Mouse (Mus musculus) B cell, adult 62 days (primary cell): ENCODE results near the gene Cxcl10. TPM values are rescaled to one million over a fixed set of nuclear protein-coding genes. Genes with fewer than 3 reads are reported as not detected.

Experiments used
- total RNA-seq: library from RNA; stranded (reverse); gene quantifications from 4 replicates; pipeline ENCODE4 v1.2.4, GENCODE M21; 2023

The Cxcl10 gene
- total RNA-seq = 0.24 to 2.3 TPM (median 0.98 TPM) in 3 of 4 replicates, not detected in the other

DNA sequence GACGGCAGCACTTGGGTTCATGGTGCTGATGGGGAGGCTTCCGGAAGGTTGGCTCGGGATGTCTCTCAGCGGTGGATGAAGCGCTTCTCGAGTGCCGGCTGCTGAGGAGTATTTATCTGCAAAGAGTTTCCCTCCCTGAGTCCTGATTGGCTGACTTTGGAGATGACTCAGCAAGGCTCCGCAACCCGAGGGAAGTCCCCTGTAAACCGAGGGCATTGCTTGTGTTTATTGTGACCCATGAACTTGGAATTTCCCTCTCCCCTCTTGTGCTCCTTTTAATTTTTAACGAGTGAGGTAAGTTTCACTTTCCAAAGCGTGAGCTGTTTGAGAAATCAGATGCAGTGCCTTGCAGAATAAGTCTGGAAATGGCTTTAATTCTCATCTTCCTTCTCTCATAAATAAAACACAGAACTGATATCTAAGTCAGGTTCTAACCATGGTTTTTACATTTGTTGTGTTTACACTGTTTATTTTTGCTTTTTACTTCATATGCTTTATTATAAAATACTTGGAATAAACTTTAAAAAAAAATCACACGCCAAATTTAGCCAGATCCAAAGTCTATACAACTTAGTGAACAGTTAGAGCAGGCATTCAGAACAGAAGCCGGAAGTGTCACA lies at the start of gene Cxcl10:
Gene Cxcl10 (minus strand): TSS at position 96 of the 620 bp plus-strand sequence.

GRCm38 (mm10) chr5:92331635-92332338 lies 16.9 kb downstream of the Cxcl10 start, which contains the start of gene Art3:
Art3 (plus strand) TSS chr5:92331827.

DNA sequence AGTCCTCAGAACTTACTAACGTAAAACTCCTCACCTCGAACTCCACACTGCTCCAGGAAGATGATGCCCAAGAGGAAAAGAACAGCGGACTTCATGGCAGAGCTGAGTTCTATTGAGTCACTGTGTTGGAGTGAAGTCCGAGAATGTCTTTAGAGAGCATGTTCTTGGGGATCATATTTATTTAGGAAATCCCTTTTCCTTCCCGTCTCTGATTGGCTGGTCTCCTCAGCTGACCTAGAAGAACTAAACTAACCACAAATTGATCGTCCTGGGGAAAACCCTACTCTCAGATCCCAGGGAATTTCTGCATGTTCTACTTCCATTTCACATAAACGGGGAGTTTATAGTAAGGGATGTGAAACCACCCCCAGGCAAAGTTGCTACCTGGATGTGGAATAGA lies 20.8 kb downstream of the Cxcl10 start, which contains the start of gene Cxcl9:
Gene Cxcl9 (minus strand): TSS at position 151 of the 400 bp plus-strand sequence.

DNA sequence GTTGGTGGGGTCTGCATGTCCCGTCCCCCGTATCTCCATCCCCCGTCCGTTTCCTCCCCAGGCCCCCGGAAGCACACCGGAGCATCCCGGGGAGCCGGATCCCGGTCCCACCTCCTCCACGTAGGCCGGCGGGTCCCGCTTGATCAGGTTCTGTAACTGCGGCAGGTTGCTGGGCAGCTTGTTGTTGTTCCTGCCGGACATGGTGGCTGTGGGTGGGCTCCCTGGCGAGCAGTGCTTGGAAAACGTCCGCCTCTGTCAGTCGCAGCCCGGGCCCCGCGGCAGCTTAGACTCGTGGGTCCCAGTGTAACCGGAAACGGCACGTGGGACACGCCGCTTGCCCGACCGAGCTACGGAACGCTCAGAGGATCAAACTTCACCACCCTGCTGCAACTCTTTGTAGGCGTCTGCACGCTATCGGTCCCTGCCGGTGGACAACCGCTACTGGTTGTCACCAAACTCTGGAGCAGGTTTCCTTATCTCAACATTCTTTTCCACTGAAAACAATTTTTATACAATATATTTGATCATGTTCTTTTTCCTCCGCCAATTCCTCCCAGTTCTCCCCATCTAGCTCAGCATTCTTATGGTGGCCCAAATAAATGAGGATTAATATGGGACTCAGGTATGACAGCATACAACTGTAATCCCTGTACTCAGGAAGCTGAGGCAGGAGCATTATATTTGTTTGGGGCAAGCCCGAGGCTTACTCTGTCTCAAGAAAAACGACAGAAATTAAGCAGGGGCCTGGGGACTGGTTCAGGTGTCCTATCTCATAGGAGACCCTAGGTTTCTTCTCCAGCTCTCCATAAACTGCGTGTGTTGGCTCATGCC lies 38.8 kb downstream of the Cxcl10 start, which contains the start of gene Sdad1:
Gene Sdad1 (minus strand): TSS at position 799 of the 831 bp plus-strand sequence.

Other genes starting within 250 kb of the Cxcl10 start
- gene Uso1, start 211.0 kb downstream of the Cxcl10 start, total RNA-seq = 64.4 to 70.7 TPM (median 68.2 TPM) in 4 replicates
- gene U90926, start 133.5 kb downstream of the Cxcl10 start, total RNA-seq = not detected in 4 replicates
- 0.47 to 1.0 TPM (median 0.87 TPM) in 4 replicates for gene Ppef2, start 92.6 kb downstream of the Cxcl10 start, total RNA-seq
- gene Naaa, start 70.7 kb downstream of the Cxcl10 start, total RNA-seq = 32.2 to 34.1 TPM (median 33.2 TPM) in 4 replicates
- gene Sdad1, start 38.4 kb downstream of the Cxcl10 start, total RNA-seq = 99.1 to 113 TPM (median 104 TPM) in 4 replicates
- gene Cxcl9, start 20.8 kb downstream of the Cxcl10 start, total RNA-seq = 0.40 to 1.4 TPM (median 0.80 TPM) in 4 replicates
- gene Art3, start 17.1 kb downstream of the Cxcl10 start, total RNA-seq = 1.9 TPM in 1 of 4 replicates, not detected in the others
- 53.8 to 60.9 TPM (median 60.1 TPM) in 4 replicates for gene Nup54, start 86.3 kb upstream of the Cxcl10 start, total RNA-seq
- 28.6 to 30.0 TPM (median 29.1 TPM) in 4 replicates for gene Scarb2, start 157.9 kb upstream of the Cxcl10 start, total RNA-seq
- gene Fam47e, start 206.2 kb upstream of the Cxcl10 start, total RNA-seq = not detected in 4 replicates